Mouse (Mus musculus): ENCODE data around the gene Crxos. TPM values are rescaled to one million over a fixed set of nuclear protein-coding genes. Genes with fewer than 3 reads are reported as not detected.

Crxos gene
- polyA plus RNA-seq, 1 experiment from 2014 or later: not detected

- Histone ChIP-seq H3K36me3 (peaks cover 31% of the 10 kb centered on the region), H3K9me3 (replicated peaks) (no peaks in the 10 kb centered on the region), H3K27me3 (no peaks in the 10 kb centered on the region), H3K4me2 (replicated peaks) (peak overlapping the region; percentile 81), H3K4me3 (replicated peaks) (peak overlapping the region; percentile 80), H3K27ac (replicated peaks) (peak overlapping the region; percentile 94), H3K4me1 (peaks cover 20% of the 10 kb centered on the region), H3K9ac (peak overlapping the region; percentile 86)
- under 1% methylated on average over 10 of the region's 10 CpGs for WGBS
- ATAC-seq (ENCODE audit: insufficient number of reproducible peaks, low FRiP score, low TSS enrichment, low read depth): peak; percentile 51
Measured at GRCm38 (mm10) chr7:15921796-15922195, 39.4 kb downstream of the Crxos start.

- peaks cover 26% of the 10 kb centered on the region for H3K36me3 ChIP-seq
- peak within 1 kb of the TSS; percentile 80 for H3K4me3 ChIP-seq (replicated peaks)
- H3K9ac ChIP-seq: peak within 1 kb of the TSS; percentile 86
- H3K4me2 ChIP-seq (replicated peaks): peak within 1 kb of the TSS; percentile 81
- under 1% methylated on average over 33 of the region's 33 CpGs for WGBS
- H3K9me3 ChIP-seq (replicated peaks): no peaks in the 10 kb centered on the region
- H3K4me1 ChIP-seq: peaks cover 20% of the 10 kb centered on the region
- no peaks in the 10 kb centered on the region for H3K27me3 ChIP-seq
- ATAC-seq (ENCODE audit: insufficient number of reproducible peaks, low FRiP score, low TSS enrichment, low read depth): peak; percentile 92
- peak within 1 kb of the TSS; percentile 94 for H3K27ac ChIP-seq (replicated peaks)
Measured at GRCm38 (mm10) chr7:15922220-15922773, 39.9 kb downstream of the Crxos start, which contains the start of gene Selenow. Gene Selenow, minus strand, starts transcription at chr7:15922402.

- no peak overlapping the region for H3K4me2 ChIP-seq (replicated peaks)
- no peaks in the 10 kb centered on the region for H3K9me3 ChIP-seq (replicated peaks)
- no peak overlapping the region for H3K9ac ChIP-seq
- no peaks in the 10 kb centered on the region for H3K4me1 ChIP-seq
- H3K27ac ChIP-seq (replicated peaks): no peak overlapping the region
- H3K27me3 ChIP-seq: no peaks in the 10 kb centered on the region
- H3K4me3 ChIP-seq (replicated peaks): no peak overlapping the region
- WGBS: 35% methylated on average over 4 of the region's 4 CpGs
- H3K36me3 ChIP-seq: no peaks in the 10 kb centered on the region
- ATAC-seq (ENCODE audit: insufficient number of reproducible peaks, low FRiP score, low TSS enrichment, low read depth): no peak; the same call in 1 of the 2 replicates
Measured at GRCm38 (mm10) chr7:15929910-15930309, 47.5 kb downstream of the Crxos start.

- WGBS: 59% methylated on average over 2 of the region's 2 CpGs
- H3K4me2 ChIP-seq (replicated peaks): no peak overlapping the region
- no peaks in the 10 kb centered on the region for H3K36me3 ChIP-seq
- no peaks in the 10 kb centered on the region for H3K27me3 ChIP-seq
- no peak for ATAC-seq (ENCODE audit: insufficient number of reproducible peaks, low FRiP score, low TSS enrichment, low read depth)
- H3K4me3 ChIP-seq (replicated peaks): no peak overlapping the region
- no peak overlapping the region for H3K9ac ChIP-seq
- no peaks in the 10 kb centered on the region for H3K9me3 ChIP-seq (replicated peaks)
- H3K27ac ChIP-seq (replicated peaks): no peak overlapping the region
- no peaks in the 10 kb centered on the region for H3K4me1 ChIP-seq
Measured at GRCm38 (mm10) chr7:15930543-15930942, 48.1 kb downstream of the Crxos start.

GRCm38 (mm10) chr7:15931635-15932034, 49.2 kb downstream of the Crxos start:
- H3K4me1 ChIP-seq: no peaks in the 10 kb centered on the region
- no peak overlapping the region for H3K4me2 ChIP-seq (replicated peaks)
- WGBS: 87% methylated on average over 3 of the region's 3 CpGs
- H3K4me3 ChIP-seq (replicated peaks): no peak overlapping the region
- peaks cover 8% of the 10 kb centered on the region for H3K36me3 ChIP-seq
- no peak for ATAC-seq (ENCODE audit: insufficient number of reproducible peaks, low FRiP score, low TSS enrichment, low read depth)
- H3K27me3 ChIP-seq: no peaks in the 10 kb centered on the region
- no peak overlapping the region for H3K9ac ChIP-seq
- H3K27ac ChIP-seq (replicated peaks): no peak overlapping the region
- no peaks in the 10 kb centered on the region for H3K9me3 ChIP-seq (replicated peaks)

DNA sequence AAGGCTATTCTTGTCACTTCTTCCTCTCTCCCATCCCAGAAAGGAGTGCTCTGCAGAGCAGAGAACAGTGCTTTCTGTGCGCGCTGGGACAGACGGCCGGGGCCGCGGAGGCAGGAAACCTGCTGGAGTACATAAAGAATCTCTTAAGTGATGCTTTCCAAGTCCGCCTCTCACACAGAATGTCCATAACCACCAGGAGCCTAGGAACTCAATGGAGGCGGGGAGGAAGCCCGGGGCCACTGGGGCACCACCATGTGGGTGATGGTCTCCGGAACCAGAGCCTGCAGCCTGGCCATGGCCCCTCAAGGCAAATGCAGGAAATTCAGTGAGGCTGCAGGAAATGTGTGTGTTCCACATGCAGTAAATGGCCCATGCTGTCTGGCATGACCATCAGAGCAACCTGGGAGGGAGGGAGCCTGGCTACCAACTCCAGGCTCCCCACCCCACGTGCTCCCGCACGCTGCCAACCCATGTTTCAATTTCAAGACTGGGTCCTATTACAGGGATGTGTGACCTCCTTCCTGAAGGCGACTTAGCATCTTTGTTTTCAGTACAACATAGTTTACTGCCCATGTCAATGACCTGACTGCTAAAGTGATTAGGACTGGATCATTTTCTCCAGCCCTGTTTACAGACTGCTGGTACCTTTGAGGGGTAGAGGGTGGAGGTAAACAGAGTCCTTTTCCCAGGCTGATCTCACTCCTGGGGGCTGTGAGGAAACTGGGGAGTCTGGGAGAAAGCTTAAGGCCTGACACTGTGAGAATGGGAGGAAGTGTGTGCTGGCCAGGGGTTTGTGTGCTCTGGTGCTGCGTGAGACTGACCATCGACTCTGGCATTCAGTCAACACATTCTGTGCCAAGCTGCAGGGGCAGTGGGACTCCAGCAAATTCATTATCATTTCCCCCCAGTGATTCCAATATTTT, 51.3 kb downstream of the Crxos start:
- H3K27ac ChIP-seq (replicated peaks): peak overlapping the region; percentile 12; the same call in 1 of the 2 replicates
- H3K9me3 ChIP-seq (replicated peaks): no peaks in the 10 kb centered on the region
- WGBS: 40% methylated on average over 16 of the region's 16 CpGs
- no peak overlapping the region for H3K9ac ChIP-seq
- H3K36me3 ChIP-seq: peaks cover 28% of the 10 kb centered on the region
- no peaks in the 10 kb centered on the region for H3K4me1 ChIP-seq
- H3K4me2 ChIP-seq (replicated peaks): no peak overlapping the region
- H3K27me3 ChIP-seq: no peaks in the 10 kb centered on the region
- no peak overlapping the region for H3K4me3 ChIP-seq (replicated peaks)
- ATAC-seq (ENCODE audit: insufficient number of reproducible peaks, low FRiP score, low TSS enrichment, low read depth): 0 out of 2 replicates have a peak, but pooled peaks have one; percentile 37

DNA sequence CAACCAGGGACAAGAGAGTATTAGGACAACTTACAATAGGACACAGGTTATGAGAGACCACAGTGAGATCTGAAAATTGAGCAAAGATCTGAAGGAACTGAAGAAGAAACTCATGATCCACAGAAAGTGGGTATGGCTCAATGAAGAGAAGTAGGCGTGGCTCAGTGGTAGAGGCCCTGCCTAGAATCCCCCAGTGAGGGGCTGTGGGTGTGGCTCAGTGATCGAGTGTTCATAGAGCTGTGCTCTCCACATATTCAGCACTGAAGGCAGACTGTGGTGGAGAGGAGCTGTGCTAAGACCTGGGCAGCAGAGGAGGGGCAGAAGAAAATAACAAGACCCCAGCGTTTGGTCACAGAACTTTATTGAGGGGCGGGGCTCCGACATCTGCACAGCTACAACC, 55.1 kb downstream of the Crxos start:
- H3K4me3 ChIP-seq (replicated peaks): no peak overlapping the region
- 87% methylated on average over 5 of the region's 5 CpGs for WGBS
- peaks cover 66% of the 10 kb centered on the region for H3K36me3 ChIP-seq
- no peak overlapping the region for H3K9ac ChIP-seq
- ATAC-seq (ENCODE audit: insufficient number of reproducible peaks, low FRiP score, low TSS enrichment, low read depth): no peak
- no peak overlapping the region for H3K27ac ChIP-seq (replicated peaks)
- no peaks in the 10 kb centered on the region for H3K4me1 ChIP-seq
- H3K9me3 ChIP-seq (replicated peaks): no peaks in the 10 kb centered on the region
- H3K4me2 ChIP-seq (replicated peaks): no peak overlapping the region
- no peaks in the 10 kb centered on the region for H3K27me3 ChIP-seq

DNA sequence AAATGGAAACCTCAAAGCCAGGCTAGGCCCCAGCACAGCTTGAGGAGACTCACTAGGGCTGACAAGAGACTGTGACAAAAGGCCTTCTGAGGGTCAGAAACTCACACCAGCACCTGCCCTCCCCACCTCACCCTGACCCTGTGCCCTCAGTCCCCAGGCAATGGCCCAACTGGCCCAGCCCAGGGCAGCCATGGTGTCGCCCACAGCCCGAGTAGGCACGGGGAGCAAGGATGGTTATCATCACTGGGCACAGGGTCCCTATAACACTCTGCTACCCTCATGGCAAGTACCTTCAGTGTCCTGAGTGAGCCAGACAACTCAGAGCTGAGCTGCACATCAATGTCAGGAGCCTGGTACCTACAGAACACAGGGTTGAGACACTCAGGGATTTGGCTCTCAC, 56.2 kb downstream of the Crxos start:
- Histone ChIP-seq H3K36me3 (peaks cover 77% of the 10 kb centered on the region), H3K27me3 (no peaks in the 10 kb centered on the region), H3K27ac (replicated peaks) (no peak overlapping the region), H3K4me3 (replicated peaks) (no peak overlapping the region), H3K9ac (no peak overlapping the region), H3K4me2 (replicated peaks) (no peak overlapping the region), H3K9me3 (replicated peaks) (no peaks in the 10 kb centered on the region), H3K4me1 (peaks cover 9% of the 10 kb centered on the region; the same call in 1 of the 2 replicates)
- WGBS: 97% methylated on average over 3 of the region's 3 CpGs
- no peak for ATAC-seq (ENCODE audit: insufficient number of reproducible peaks, low FRiP score, low TSS enrichment, low read depth)

DNA sequence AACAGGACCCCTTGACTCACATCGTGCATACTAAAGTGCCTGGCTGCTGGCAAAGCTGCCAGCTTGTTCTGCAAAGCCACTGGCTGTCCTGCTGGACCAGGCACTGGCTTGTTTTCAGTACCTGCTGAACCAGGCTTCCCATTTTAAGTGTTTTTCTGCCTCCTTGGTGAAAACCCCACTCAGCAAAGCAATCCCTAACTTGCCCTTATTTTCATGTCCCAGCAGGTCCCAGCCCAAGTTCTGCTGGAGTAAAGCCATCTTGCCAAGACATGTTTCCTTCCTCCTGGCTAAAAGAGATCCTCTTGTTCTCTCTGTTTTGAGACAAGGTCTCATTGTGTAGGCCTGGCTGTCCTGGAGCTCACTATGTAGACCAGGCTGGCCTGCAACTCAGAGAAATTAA, 61.9 kb downstream of the Crxos start:
- Histone ChIP-seq H3K4me1 (peaks cover 40% of the 10 kb centered on the region), H3K9me3 (replicated peaks) (no peaks in the 10 kb centered on the region), H3K36me3 (peaks cover 53% of the 10 kb centered on the region), H3K9ac (no peak overlapping the region), H3K4me3 (replicated peaks) (peak overlapping the region; percentile 7; the same call in 1 of the 2 replicates), H3K4me2 (replicated peaks) (peak overlapping the region; percentile 80), H3K27me3 (no peaks in the 10 kb centered on the region), H3K27ac (replicated peaks) (peak overlapping the region; percentile 96)
- no peak for ATAC-seq (ENCODE audit: insufficient number of reproducible peaks, low FRiP score, low TSS enrichment, low read depth)
- WGBS: 79% methylated on average over 1 of the region's 1 CpGs

- Histone ChIP-seq H3K27me3 (no peaks in the 10 kb centered on the region), H3K36me3 (peaks cover 53% of the 10 kb centered on the region), H3K4me1 (peaks cover 44% of the 10 kb centered on the region), H3K27ac (replicated peaks) (peak overlapping the region; percentile 96), H3K4me2 (replicated peaks) (peak overlapping the region; percentile 80), H3K4me3 (replicated peaks) (peak overlapping the region; percentile 64), H3K9me3 (replicated peaks) (no peaks in the 10 kb centered on the region), H3K9ac (peak overlapping the region; percentile 63)
- 9% methylated on average over 8 of the region's 8 CpGs for WGBS
- no peak for ATAC-seq (ENCODE audit: insufficient number of reproducible peaks, low FRiP score, low TSS enrichment, low read depth)
Measured at GRCm38 (mm10) chr7:15945211-15945610, 62.8 kb downstream of the Crxos start.

GRCm38 (mm10) chr7:15945721-15946536, 63.5 kb downstream of the Crxos start, which contains the start of gene Nop53:
Gene Nop53, minus strand, starts transcription at chr7:15946074.
- WGBS: 1% methylated on average over 59 of the region's 59 CpGs
- peak within 1 kb of the TSS; percentile 96 for H3K27ac ChIP-seq (replicated peaks)
- no peaks in the 10 kb centered on the region for H3K9me3 ChIP-seq (replicated peaks)
- peak; percentile 86 for ATAC-seq (ENCODE audit: insufficient number of reproducible peaks, low FRiP score, low TSS enrichment, low read depth)
- peak within 1 kb of the TSS; percentile 80 for H3K4me2 ChIP-seq (replicated peaks)
- no peaks in the 10 kb centered on the region for H3K27me3 ChIP-seq
- peak within 1 kb of the TSS; percentile 63 for H3K9ac ChIP-seq
- H3K4me1 ChIP-seq: peaks cover 44% of the 10 kb centered on the region
- H3K36me3 ChIP-seq: peaks cover 53% of the 10 kb centered on the region
- peak within 1 kb of the TSS; percentile 64 for H3K4me3 ChIP-seq (replicated peaks)

All from embryonic facial prominence, embryonic 15.5 days (tissue).